Comparison of ENCODE assay signal across 13 mouse cellular contexts in genomic region chr12:70549296-70549695, GRCm38 (mm10).
"Had no signal": no experiment of that assay in that cellular context is flagged by ENCODE, and none has a peak within 500 bp of the region (broad histone marks: within the 10 kb centered on the region; RNA-seq: fewer than 3 reads in every experiment).

No protein-coding gene starts in this region.

- H3K27me3 ChIP-seq: liver, embryonic 13.5 days had no signal

- H3K9ac ChIP-seq: limb, embryonic 12.5 days; liver, embryonic 13.5 days; liver, postnatal 0 days; midbrain, embryonic 13.5 days had no signal

- H3K4me3 ChIP-seq: left cerebral cortex, adult 2 months; limb, embryonic 12.5 days; liver, embryonic 13.5 days; midbrain, embryonic 13.5 days had no signal

- H3K4me1 ChIP-seq: liver, embryonic 13.5 days had no signal

- ATAC-seq: intestine, postnatal 0 days; liver, postnatal 0 days; midbrain, embryonic 13.5 days had no signal

- H3K36me3 ChIP-seq: limb, embryonic 12.5 days; liver, embryonic 13.5 days; midbrain, embryonic 13.5 days had no signal

- H3K4me2 ChIP-seq: limb, embryonic 12.5 days; liver, embryonic 13.5 days; midbrain, embryonic 13.5 days had no signal

- DNase-seq: kidney, adult 8-10 months; kidney, postnatal 25 days; liver; liver, embryonic 13.5 days; liver, postnatal 0 days; lung, postnatal 10 days; right cerebral cortex, postnatal 4 days; spleen, adult 18-20 months had no signal

- H3K9me3 ChIP-seq: limb, embryonic 12.5 days; liver, embryonic 13.5 days; midbrain, embryonic 13.5 days had no signal

- H3K27ac ChIP-seq: left cerebral cortex, adult 2 months; limb, embryonic 12.5 days; liver, embryonic 13.5 days; macrophage; midbrain, embryonic 13.5 days had no signal
